Mouse (Mus musculus) cortical plate, adult 2 months (tissue): ENCODE results near the gene Ncoa1. TPM values are rescaled to one million over a fixed set of nuclear protein-coding genes. Genes with fewer than 3 reads are reported as not detected.

Experiments
- H3K27ac ChIP-seq: fragments of 200-500 bp; 2 replicates; pipeline ENCODE4 v1.5.1; 2012; ENCODE audit warnings: low read length, control low read depth, inconsistent platforms; ENCODE audit not compliant: insufficient read depth
- H3K4me1 ChIP-seq: fragments of 200-500 bp; 2 replicates; pipeline ENCODE4 v1.6.1; 2011; ENCODE audit warnings: low read length; ENCODE audit not compliant: control insufficient read depth, insufficient read depth
- H3K4me3 ChIP-seq: fragments of 200-500 bp; 2 replicates; pipeline ENCODE4 v1.5.1; 2011; ENCODE audit warnings: mild to moderate bottlenecking, low read length, control low read depth; ENCODE audit not compliant: insufficient read depth
- CTCF ChIP-seq: fragments of 200-500 bp; IDR thresholded peaks from 2 replicates; pipeline ENCODE4 v1.5.1; 2011; ENCODE audit warnings: mild to moderate bottlenecking, control low read depth, low read length; ENCODE audit not compliant: insufficient read depth; ENCODE audit errors: extremely low read depth
- POLR2A ChIP-seq: fragments of 200-500 bp; IDR thresholded peaks from 2 replicates; pipeline ENCODE4 v1.6.1; 2011; ENCODE audit warnings: mild to moderate bottlenecking, low read length, control low read depth; ENCODE audit not compliant: insufficient read depth; ENCODE audit errors: extremely low read depth
- polyA plus RNA-seq: library from polyadenylated mRNA; depleted of rRNA; stranded (reverse); fragments of >200 nt; gene quantifications from 2 replicates; pipeline ENCODE4 v1.2.3, GENCODE M21; 2012

The Ncoa1 gene
- polyA plus RNA-seq, 1 experiment, result 57.0 TPM

- H3K27ac ChIP-seq, result no peak overlapping the region
Observed at GRCm38 (mm10) chr12:4503673-4504326, 26.8 kb upstream of the Ncoa1 start.

GRCm38 (mm10) chr12:4501916-4502315 is 24.9 kb upstream of the Ncoa1 start:
- Histone ChIP-seq H3K27ac (no peak overlapping the region), H3K4me1 (no peaks in the 10 kb centered on the region; the same call in 1 of the 2 replicates), H3K4me3 (no peak overlapping the region)
- TF ChIP-seq POLR2A (no peak), CTCF (no peak)

More at GRCm38 (mm10) chr12:4503673-4504326, 26.8 kb upstream of the Ncoa1 start:
- no peak for TF ChIP-seq POLR2A
- no peak for TF ChIP-seq CTCF
- H3K4me1 ChIP-seq, result no peaks in the 10 kb centered on the region; the same call in 1 of the 2 replicates
- no peak overlapping the region for H3K4me3 ChIP-seq

GRCm38 (mm10) chr12:4500516-4500915 is 23.5 kb upstream of the Ncoa1 start:
- no peaks in the 10 kb centered on the region; the same call in 1 of the 2 replicates for H3K4me1 ChIP-seq
- H3K27ac ChIP-seq, result no peak overlapping the region
- no peak for TF ChIP-seq CTCF
- no peak for TF ChIP-seq POLR2A
- H3K4me3 ChIP-seq, result no peak overlapping the region

GRCm38 (mm10) chr12:4499651-4500175 is 22.7 kb upstream of the Ncoa1 start:
- TF ChIP-seq POLR2A (no peak), CTCF (no peak)

GRCm38 (mm10) chr12:4488411-4488810 is 11.4 kb upstream of the Ncoa1 start:
- no peak overlapping the region for H3K4me3 ChIP-seq
- TF ChIP-seq CTCF (no peak), POLR2A (no peak)
- H3K4me1 ChIP-seq, result no peaks in the 10 kb centered on the region
- H3K27ac ChIP-seq, result no peak overlapping the region

More at GRCm38 (mm10) chr12:4499651-4500175, 22.7 kb upstream of the Ncoa1 start:
- H3K27ac ChIP-seq, result no peak overlapping the region
- H3K4me3 ChIP-seq, result no peak overlapping the region
- no peaks in the 10 kb centered on the region; the same call in 1 of the 2 replicates for H3K4me1 ChIP-seq

- no peak overlapping the region for H3K4me3 ChIP-seq
- no peak overlapping the region for H3K27ac ChIP-seq
- 0 out of 2 replicates have a peak, but pooled peaks cover 2% of the 10 kb centered on the region for H3K4me1 ChIP-seq
- TF ChIP-seq POLR2A (no peak), CTCF (no peak)
Observed at GRCm38 (mm10) chr12:4483386-4483785, 6.4 kb upstream of the Ncoa1 start.

GRCm38 (mm10) chr12:4481687-4482086 is 4.7 kb upstream of the Ncoa1 start:
- H3K4me1 ChIP-seq, result 0 out of 2 replicates have a peak, but pooled peaks cover 2% of the 10 kb centered on the region
- TF ChIP-seq CTCF (no peak), POLR2A (no peak)
- H3K27ac ChIP-seq, result no peak overlapping the region

GRCm38 (mm10) chr12:4480250-4480649 is 3.3 kb upstream of the Ncoa1 start:
- Histone ChIP-seq H3K27ac (no peak overlapping the region), H3K4me1 (peaks cover 2% of the 10 kb centered on the region; the same call in 1 of the 2 replicates), H3K4me3 (no peak overlapping the region)
- TF ChIP-seq CTCF, result no peak
- TF ChIP-seq POLR2A, result no peak

More at GRCm38 (mm10) chr12:4481687-4482086, 4.7 kb upstream of the Ncoa1 start:
- H3K4me3 ChIP-seq, result no peak overlapping the region

- TF ChIP-seq POLR2A, result no peak
- no peak for TF ChIP-seq CTCF
- Histone ChIP-seq H3K4me1 (peaks cover 2% of the 10 kb centered on the region; the same call in 1 of the 2 replicates), H3K27ac (no peak overlapping the region), H3K4me3 (no peak overlapping the region)
Observed at GRCm38 (mm10) chr12:4479171-4479881, 2.3 kb upstream of the Ncoa1 start.
